Mouse (Mus musculus): ENCODE results near the gene Plppr2.

The Plppr2 gene

GRCm38 (mm10) chr9:21962010-21962409 lies 25.2 kb downstream of the Plppr2 start:
- DNase-seq = no peak

- DNase-seq = peak; percentile 77
These were observed 25.7 kb downstream of the Plppr2 start for GRCm38 (mm10) chr9:21962416-21963059.

GRCm38 (mm10) chr9:21963417-21963816 lies 26.6 kb downstream of the Plppr2 start, which contains the start of gene Epor:
TSS of gene Epor (minus strand) at chr9:21963506.
- DNase-seq = peak; percentile 53

- DNase-seq = no peak
These were observed 32.0 kb downstream of the Plppr2 start for GRCm38 (mm10) chr9:21968883-21969282.

GRCm38 (mm10) chr9:21969304-21969703 lies 32.5 kb downstream of the Plppr2 start:
- DNase-seq = no peak

- DNase-seq = no peak
These were observed 39.9 kb downstream of the Plppr2 start for GRCm38 (mm10) chr9:21976626-21977175.

- DNase-seq = no peak
These were observed 40.5 kb downstream of the Plppr2 start for GRCm38 (mm10) chr9:21977331-21977730.

- DNase-seq = peak; percentile 56
These were observed 41.1 kb downstream of the Plppr2 start for GRCm38 (mm10) chr9:21977972-21978371.

- no peak for DNase-seq
These were observed 41.7 kb downstream of the Plppr2 start for GRCm38 (mm10) chr9:21978398-21979128.

- DNase-seq = no peak
These were observed 47.1 kb downstream of the Plppr2 start for GRCm38 (mm10) chr9:21983911-21984310.

- no peak for DNase-seq
These were observed 50.9 kb downstream of the Plppr2 start for GRCm38 (mm10) chr9:21987592-21988342.

- DNase-seq = peak; percentile 45
These were observed 51.7 kb downstream of the Plppr2 start for GRCm38 (mm10) chr9:21988421-21989101.

- peak; percentile 78 for DNase-seq
These were observed 52.6 kb downstream of the Plppr2 start, which contains the start of gene Rgl3 for GRCm38 (mm10) chr9:21989230-21990110. TSS of gene Rgl3 (minus strand) at chr9:21989446.

GRCm38 (mm10) chr9:21992227-21992626 lies 55.4 kb downstream of the Plppr2 start:
- DNase-seq = no peak

- DNase-seq = no peak
These were observed 59.5 kb downstream of the Plppr2 start for GRCm38 (mm10) chr9:21996178-21996867.
